Mouse (Mus musculus): ENCODE results near the gene Cgnl1. TPM values are rescaled to one million over a fixed set of nuclear protein-coding genes. Genes with fewer than 3 reads are reported as not detected.

Cgnl1 gene
- total and polyA plus RNA-seq, 3 experiments: 0.03 TPM; not detected in 2

DNA sequence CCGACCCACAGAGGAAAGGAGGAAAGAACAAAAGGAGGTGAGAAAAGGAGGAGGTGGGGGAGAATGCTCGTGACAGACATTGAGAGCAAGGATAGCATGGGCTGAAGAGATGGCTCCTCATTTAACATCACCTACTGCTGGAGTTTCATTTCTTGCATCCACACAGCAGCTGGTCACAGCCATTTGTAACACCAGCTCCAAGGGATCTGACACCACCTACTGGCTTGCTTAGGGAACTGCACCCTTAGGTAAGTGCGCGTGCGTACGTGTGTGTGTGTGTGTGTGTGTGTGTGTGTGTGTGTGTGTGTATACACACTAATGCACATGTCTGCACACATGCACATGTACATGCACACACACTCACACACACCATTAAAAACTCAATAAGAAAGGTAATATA, 158.4 kb downstream of the Cgnl1 start:
- no peak overlapping the region for H3K4me3 ChIP-seq (replicated peaks in 1 of 3; ENCODE audit: low read depth in 2 of 3, low read length in 2 of 3, poor library complexity in 1 of 3)
- peak; percentile 54 for DNase-seq (ENCODE audit: extremely low read depth)
- no peak overlapping the region for H3K27ac ChIP-seq (ENCODE audit: insufficient read depth, low read depth)
- peaks cover 2 to 6% of the 10 kb centered on the region in 2 experiments; a peak in 2 of 4 replicates for H3K4me1 ChIP-seq (ENCODE audit: control insufficient read depth in 1 of 2, insufficient read depth in 2 of 2)
- TF ChIP-seq PAX5 (IDR thresholded peaks at IDR 0.05; ENCODE audit: low read length): no peak
- peak; percentile 62 for TF ChIP-seq RAD21 (IDR thresholded peaks at IDR 0.05; ENCODE audit: low read depth, low read length)
- TF ChIP-seq SMC3 (IDR thresholded peaks at IDR 0.05; ENCODE audit: low read depth, low read length): peak; percentile 57
- peak; percentile 55 to 73; a peak in 3 of 4 replicates for TF ChIP-seq CTCF (conservative IDR thresholded peaks at IDR 0.05 in 1 of 2, IDR thresholded peaks at IDR 0.05 in 1 of 2; ENCODE audit: low read depth in 2 of 2, low read length in 2 of 2)
- no peaks in the 10 kb centered on the region for H3K27me3 ChIP-seq (replicated peaks)
- no peaks in the 10 kb centered on the region for H3K9me3 ChIP-seq (replicated peaks; ENCODE audit: low read length)
- no peaks in the 10 kb centered on the region for H3K36me3 ChIP-seq (replicated peaks in 1 of 2; ENCODE audit: control insufficient read depth in 1 of 2, insufficient read depth in 1 of 2, low read length in 1 of 2)
- no peak overlapping the region for H3K9ac ChIP-seq (ENCODE audit: insufficient read depth, low read depth)
- H3K79me2 ChIP-seq (replicated peaks; ENCODE audit: control insufficient read depth, extremely low read depth, insufficient read depth, poor library complexity, severe bottlenecking): no peaks in the 10 kb centered on the region
- no peak overlapping the region for H3K4me2 ChIP-seq (ENCODE audit: insufficient read depth, low read depth, poor library complexity, severe bottlenecking)
- in situ Hi-C loops (cut with MboI; ENCODE audit: low pct_ligation_motif_present, low pct_unique_long_range_greater_than_20kb, low sequenced_read_pairs): loop anchor here (5.0 to 25.0 kb wide), 2 partner anchors 66 to 401 kb away; partner anchors contain the start of gene Aldh1a2
- dilution Hi-C loops (cut with MboI; ENCODE audit: extremely low pct_ligation_motif_present, extremely low pct_unique_long_range_greater_than_20kb, low sequenced_read_pairs): no loop called here

DNA sequence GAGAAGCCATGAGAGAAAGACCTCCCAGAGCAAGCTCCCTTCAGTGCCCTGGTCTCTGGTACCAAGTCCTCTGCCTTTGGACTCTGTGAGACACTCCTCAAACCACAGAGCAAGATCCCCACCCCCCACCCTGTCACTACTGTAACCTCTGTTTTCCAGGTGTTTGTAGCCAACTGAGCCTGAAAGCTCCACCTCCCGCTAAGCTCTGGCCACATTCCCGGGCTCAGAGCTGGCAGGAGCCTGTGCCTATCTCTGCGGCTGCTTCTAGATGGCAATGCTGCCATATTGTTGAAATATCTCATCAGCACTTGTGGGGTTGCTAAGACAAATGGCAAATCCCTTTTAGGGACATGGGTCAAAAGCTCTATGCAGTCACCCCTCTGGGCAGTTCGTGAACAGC, 159.5 kb downstream of the Cgnl1 start:
- in situ Hi-C loops (cut with MboI; ENCODE audit: low pct_ligation_motif_present, low pct_unique_long_range_greater_than_20kb, low sequenced_read_pairs): loop anchor here (5.0 to 25.0 kb wide), 2 partner anchors 65 to 400 kb away; partner anchors contain the start of gene Aldh1a2
- no peak overlapping the region for H3K4me3 ChIP-seq (replicated peaks in 1 of 3; ENCODE audit: low read depth in 2 of 3, low read length in 2 of 3, poor library complexity in 1 of 3)
- H3K4me1 ChIP-seq (ENCODE audit: control insufficient read depth in 1 of 2, insufficient read depth in 2 of 2): peaks cover 2 to 6% of the 10 kb centered on the region in 2 experiments; a peak in 2 of 4 replicates
- H3K9me3 ChIP-seq (replicated peaks; ENCODE audit: low read length): no peaks in the 10 kb centered on the region
- H3K4me2 ChIP-seq (ENCODE audit: insufficient read depth, low read depth, poor library complexity, severe bottlenecking): no peak overlapping the region
- dilution Hi-C loops (cut with MboI; ENCODE audit: extremely low pct_ligation_motif_present, extremely low pct_unique_long_range_greater_than_20kb, low sequenced_read_pairs): no loop called here
- no peak for DNase-seq (ENCODE audit: extremely low read depth)
- H3K36me3 ChIP-seq (replicated peaks in 1 of 2; ENCODE audit: control insufficient read depth in 1 of 2, insufficient read depth in 1 of 2, low read length in 1 of 2): no peaks in the 10 kb centered on the region
- TF ChIP-seq NRF1 (IDR thresholded peaks at IDR 0.05; ENCODE audit: low read depth, low read length) (no peak), MAZ (IDR thresholded peaks at IDR 0.05; ENCODE audit: low read depth, low read length) (no peak), JUN (IDR thresholded peaks at IDR 0.05; ENCODE audit: insufficient read depth, low read depth, low read length) (no peak), MEF2A (IDR thresholded peaks at IDR 0.05; ENCODE audit: borderline replicate concordance, low read depth, low read length) (no peak), TCF12 (IDR thresholded peaks at IDR 0.05; ENCODE audit: low read depth, low read length) (no peak), RCOR1 (conservative IDR thresholded peaks at IDR 0.05; ENCODE audit: low read depth, low read length) (no peak), EP300 (IDR thresholded peaks at IDR 0.05; ENCODE audit: low read length) (no peak)
- no peaks in the 10 kb centered on the region for H3K27me3 ChIP-seq (replicated peaks)
- H3K79me2 ChIP-seq (replicated peaks; ENCODE audit: control insufficient read depth, extremely low read depth, insufficient read depth, poor library complexity, severe bottlenecking): no peaks in the 10 kb centered on the region
- H3K9ac ChIP-seq (ENCODE audit: insufficient read depth, low read depth): no peak overlapping the region
- no peak overlapping the region for H3K27ac ChIP-seq (ENCODE audit: insufficient read depth, low read depth)

DNA sequence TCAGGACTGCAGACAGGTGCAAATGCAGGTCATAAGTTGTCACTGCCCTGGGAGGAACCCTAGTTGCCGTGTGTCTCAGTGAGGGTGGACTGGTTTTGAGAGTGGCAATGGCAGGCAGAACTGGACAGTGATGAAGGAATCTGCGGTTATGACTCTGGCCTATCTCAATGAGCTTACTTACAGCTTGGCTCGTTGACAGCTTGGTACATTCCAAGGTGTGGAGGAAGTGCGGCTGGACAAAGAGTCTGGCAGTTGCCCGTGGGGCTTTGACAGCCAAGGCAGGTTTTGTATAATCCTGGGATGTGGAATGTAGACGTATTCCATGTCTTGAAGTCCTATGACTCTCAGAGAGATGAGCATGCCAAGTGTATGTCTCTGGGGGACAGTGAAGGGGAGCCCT, 162.4 kb downstream of the Cgnl1 start:
- Histone ChIP-seq H3K79me2 (replicated peaks; ENCODE audit: control insufficient read depth, extremely low read depth, insufficient read depth, poor library complexity, severe bottlenecking) (no peaks in the 10 kb centered on the region), H3K9ac (ENCODE audit: insufficient read depth, low read depth) (no peak overlapping the region), H3K9me3 (replicated peaks; ENCODE audit: low read length) (no peaks in the 10 kb centered on the region), H3K4me1 (ENCODE audit: control insufficient read depth in 1 of 2, insufficient read depth in 2 of 2) (peaks cover 2 to 19% of the 10 kb centered on the region in 2 experiments; a peak in 2 of 4 replicates), H3K4me3 (replicated peaks in 1 of 3; ENCODE audit: low read depth in 2 of 3, low read length in 2 of 3, poor library complexity in 1 of 3) (no peak overlapping the region), H3K27me3 (replicated peaks) (no peaks in the 10 kb centered on the region), H3K27ac (ENCODE audit: insufficient read depth, low read depth) (no peak overlapping the region), H3K36me3 (replicated peaks in 1 of 2; ENCODE audit: control insufficient read depth in 1 of 2, insufficient read depth in 1 of 2, low read length in 1 of 2) (no peaks in the 10 kb centered on the region), H3K4me2 (ENCODE audit: insufficient read depth, low read depth, poor library complexity, severe bottlenecking) (no peak overlapping the region)
- in situ Hi-C loops (cut with MboI; ENCODE audit: low pct_ligation_motif_present, low pct_unique_long_range_greater_than_20kb, low sequenced_read_pairs) (loop anchor here (25.0 kb wide), 1 partner anchor 397 kb away; the partner anchor contains the start of gene Aldh1a2), dilution Hi-C loops (cut with MboI; ENCODE audit: extremely low pct_ligation_motif_present, extremely low pct_unique_long_range_greater_than_20kb, low sequenced_read_pairs) (no loop called here)
- no peak for TF ChIP-seq MEF2A (IDR thresholded peaks at IDR 0.05; ENCODE audit: borderline replicate concordance, low read depth, low read length)
- TF ChIP-seq RCOR1 (conservative IDR thresholded peaks at IDR 0.05; ENCODE audit: low read depth, low read length): no peak
- no peak for TF ChIP-seq NRF1 (IDR thresholded peaks at IDR 0.05; ENCODE audit: low read depth, low read length)
- TF ChIP-seq UBTF (IDR thresholded peaks at IDR 0.05; ENCODE audit: low read depth, low read length): no peak
- TF ChIP-seq SIN3A (IDR thresholded peaks at IDR 0.05; ENCODE audit: low read length): no peak
- no peak for TF ChIP-seq ELF1 (IDR thresholded peaks at IDR 0.05; ENCODE audit: low read depth, low read length)
- TF ChIP-seq ZKSCAN1 (IDR thresholded peaks at IDR 0.05; ENCODE audit: borderline replicate concordance, low read depth, low read length): no peak
- no peak for TF ChIP-seq JUND (conservative IDR thresholded peaks at IDR 0.05; ENCODE audit: low read depth, low read length)
- TF ChIP-seq CHD1 (IDR thresholded peaks at IDR 0.05; ENCODE audit: low read depth, low read length): no peak
- no peak for TF ChIP-seq ZMIZ1 (IDR thresholded peaks at IDR 0.05; ENCODE audit: low read depth, low read length)
- TF ChIP-seq EP300 (IDR thresholded peaks at IDR 0.05; ENCODE audit: low read length): no peak
- no peak for TF ChIP-seq NELFE (IDR thresholded peaks at IDR 0.05; ENCODE audit: low read depth, low read length)
- TF ChIP-seq MAX (IDR thresholded peaks at IDR 0.05; ENCODE audit: low read length): no peak
- no peak for TF ChIP-seq JUN (IDR thresholded peaks at IDR 0.05; ENCODE audit: insufficient read depth, low read depth, low read length)
- no peak for DNase-seq (ENCODE audit: extremely low read depth)
